24 mouse cellular contexts compared by ENCODE assay signal in the genomic region with DNA sequence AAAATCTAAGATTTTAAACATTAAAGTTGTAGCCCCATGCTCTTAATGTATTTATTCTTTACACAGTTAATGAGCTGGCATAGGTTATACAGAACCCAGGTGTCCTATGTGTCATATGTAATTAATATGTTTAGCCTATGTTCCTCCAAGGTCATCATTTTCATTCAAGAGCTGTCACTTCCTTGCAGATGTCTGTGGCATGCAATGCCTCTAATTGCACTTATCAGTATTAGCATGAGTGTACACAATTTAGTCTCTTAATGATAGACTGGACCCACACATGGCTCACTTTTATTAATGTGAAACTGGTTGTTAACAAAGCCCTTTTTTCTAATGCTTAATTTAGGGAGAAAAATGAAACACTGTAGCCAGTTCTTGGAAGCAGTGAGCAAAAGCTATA.
DNase-seq lines count a peak whose midpoint lies in the region; ATAC-seq and TF ChIP-seq lines count a peak whose summit lies in the region.
"Had no signal": no experiment of that assay in that cellular context is flagged by ENCODE, and none has a peak within 500 bp of the region (broad histone marks: within the 10 kb centered on the region; RNA-seq: fewer than 3 reads in every experiment).

No protein-coding gene starts in this region.

- H3K36me3 ChIP-seq in forebrain, embryonic 11.5 days (ENCODE audit: control insufficient read depth, insufficient read depth, low read length), result no peaks in the 10 kb centered on the region
- no peaks in the 10 kb centered on the region for H3K36me3 ChIP-seq in forebrain, postnatal 0 days (ENCODE audit: insufficient read depth)
- no peaks in the 10 kb centered on the region for H3K36me3 ChIP-seq in hindbrain, embryonic 11.5 days (ENCODE audit: control insufficient read depth, insufficient read depth, low read length)
- H3K36me3 ChIP-seq in hindbrain, embryonic 16.5 days (ENCODE audit: control insufficient read depth, insufficient read depth, low read length), result no peaks in the 10 kb centered on the region
- no peaks in the 10 kb centered on the region; the same call in 1 of the 2 replicates for H3K36me3 ChIP-seq in neural tube, embryonic 12.5 days
- no peaks in the 10 kb centered on the region for H3K36me3 ChIP-seq in neural tube, embryonic 15.5 days
- H3K36me3 ChIP-seq in forebrain, embryonic 14.5 days (ENCODE audit: control insufficient read depth, insufficient read depth, low read length), result no peaks in the 10 kb centered on the region; the same call in 1 of the 2 replicates

- H3K27ac ChIP-seq in forebrain, embryonic 11.5 days (ENCODE audit: low read depth, low read length), result no peak overlapping the region
- H3K27ac ChIP-seq in forebrain, postnatal 0 days (ENCODE audit: low read depth, low read length), result no peak overlapping the region
- H3K27ac ChIP-seq in hindbrain, embryonic 11.5 days (ENCODE audit: low read depth, low read length), result peak overlapping the region; percentile 53; the same call in 1 of the 2 replicates
- no peak overlapping the region for H3K27ac ChIP-seq in hindbrain, embryonic 16.5 days (ENCODE audit: low read depth, low read length)
- no peak overlapping the region for H3K27ac ChIP-seq in neural tube, embryonic 12.5 days
- no peak overlapping the region for H3K27ac ChIP-seq in neural tube, embryonic 15.5 days (replicated peaks)
- H3K27ac ChIP-seq in forebrain, embryonic 14.5 days (ENCODE audit: low read depth, low read length), result no peak overlapping the region
- H3K27ac ChIP-seq: embryonic facial prominence, embryonic 10.5 days; embryonic facial prominence, embryonic 13.5 days; gastrocnemius, adult 2 months had no signal

- no peak overlapping the region for H3K9ac ChIP-seq in forebrain, embryonic 11.5 days (ENCODE audit: low read length)
- no peak overlapping the region for H3K9ac ChIP-seq in forebrain, postnatal 0 days
- no peak overlapping the region for H3K9ac ChIP-seq in hindbrain, embryonic 11.5 days (ENCODE audit: low read depth, low read length)
- H3K9ac ChIP-seq in hindbrain, embryonic 16.5 days (ENCODE audit: low read depth, low read length), result no peak overlapping the region
- no peak overlapping the region for H3K9ac ChIP-seq in neural tube, embryonic 12.5 days
- H3K9ac ChIP-seq in neural tube, embryonic 15.5 days (replicated peaks), result no peak overlapping the region
- H3K9ac ChIP-seq in forebrain, embryonic 14.5 days (ENCODE audit: low read length), result no peak overlapping the region
- H3K9ac ChIP-seq: embryonic facial prominence, embryonic 13.5 days had no signal

- no peak for TF ChIP-seq CTCF in forebrain, postnatal 0 days (IDR thresholded peaks at IDR 0.05; ENCODE audit: low read depth)

- H3K27me3 ChIP-seq in forebrain, embryonic 11.5 days (ENCODE audit: control insufficient read depth, insufficient read depth, low read length), result no peaks in the 10 kb centered on the region
- H3K27me3 ChIP-seq in forebrain, postnatal 0 days (ENCODE audit: insufficient read depth, low read length), result no peaks in the 10 kb centered on the region
- no peaks in the 10 kb centered on the region for H3K27me3 ChIP-seq in hindbrain, embryonic 11.5 days (ENCODE audit: control insufficient read depth, insufficient read depth, low read length)
- no peaks in the 10 kb centered on the region for H3K27me3 ChIP-seq in hindbrain, embryonic 16.5 days (replicated peaks; ENCODE audit: control insufficient read depth, insufficient read depth, low read length)
- H3K27me3 ChIP-seq in neural tube, embryonic 12.5 days (replicated peaks), result no peaks in the 10 kb centered on the region
- no peaks in the 10 kb centered on the region for H3K27me3 ChIP-seq in neural tube, embryonic 15.5 days (replicated peaks)
- no peaks in the 10 kb centered on the region for H3K27me3 ChIP-seq in forebrain, embryonic 14.5 days (replicated peaks; ENCODE audit: control insufficient read depth, insufficient read depth, low read length)
- H3K27me3 ChIP-seq: embryonic facial prominence, embryonic 13.5 days; Patski had no signal

- H3K9me3 ChIP-seq in forebrain, embryonic 11.5 days (ENCODE audit: control insufficient read depth, low read length), result no peaks in the 10 kb centered on the region
- H3K9me3 ChIP-seq in forebrain, postnatal 0 days (ENCODE audit: low read length), result no peaks in the 10 kb centered on the region
- H3K9me3 ChIP-seq in hindbrain, embryonic 11.5 days (ENCODE audit: control insufficient read depth, low read length), result no peaks in the 10 kb centered on the region
- no peaks in the 10 kb centered on the region for H3K9me3 ChIP-seq in hindbrain, embryonic 16.5 days (ENCODE audit: control insufficient read depth, low read length)
- H3K9me3 ChIP-seq in neural tube, embryonic 12.5 days, result no peaks in the 10 kb centered on the region
- no peaks in the 10 kb centered on the region for H3K9me3 ChIP-seq in neural tube, embryonic 15.5 days (replicated peaks)
- H3K9me3 ChIP-seq in forebrain, embryonic 14.5 days (replicated peaks; ENCODE audit: control insufficient read depth, low read length), result no peaks in the 10 kb centered on the region
- H3K9me3 ChIP-seq: embryonic facial prominence, embryonic 10.5 days; embryonic facial prominence, embryonic 13.5 days had no signal

- H3K4me1 ChIP-seq in forebrain, embryonic 11.5 days (replicated peaks; ENCODE audit: control insufficient read depth, insufficient read depth, low read length), result no peaks in the 10 kb centered on the region; the same call in 1 of the 2 replicates
- H3K4me1 ChIP-seq in forebrain, postnatal 0 days (ENCODE audit: insufficient read depth), result no peaks in the 10 kb centered on the region
- no peaks in the 10 kb centered on the region for H3K4me1 ChIP-seq in hindbrain, embryonic 11.5 days (replicated peaks; ENCODE audit: control insufficient read depth, insufficient read depth, low read length)
- no peaks in the 10 kb centered on the region for H3K4me1 ChIP-seq in hindbrain, embryonic 16.5 days (ENCODE audit: control insufficient read depth, insufficient read depth, low read depth, low read length)
- no peaks in the 10 kb centered on the region for H3K4me1 ChIP-seq in neural tube, embryonic 12.5 days
- no peaks in the 10 kb centered on the region for H3K4me1 ChIP-seq in neural tube, embryonic 15.5 days
- no peaks in the 10 kb centered on the region for H3K4me1 ChIP-seq in forebrain, embryonic 14.5 days (ENCODE audit: control insufficient read depth, insufficient read depth, low read length)
- H3K4me1 ChIP-seq: embryonic facial prominence, embryonic 13.5 days had no signal

- no peak overlapping the region for H3K4me3 ChIP-seq in forebrain, embryonic 11.5 days (ENCODE audit: low read depth, low read length)
- H3K4me3 ChIP-seq in forebrain, postnatal 0 days (ENCODE audit: low read depth, low read length), result no peak overlapping the region
- no peak overlapping the region for H3K4me3 ChIP-seq in hindbrain, embryonic 11.5 days (ENCODE audit: low read depth, low read length)
- H3K4me3 ChIP-seq in hindbrain, embryonic 16.5 days (ENCODE audit: low read length), result no peak overlapping the region
- no peak overlapping the region for H3K4me3 ChIP-seq in neural tube, embryonic 12.5 days
- H3K4me3 ChIP-seq in neural tube, embryonic 15.5 days (replicated peaks), result no peak overlapping the region
- no peak overlapping the region for H3K4me3 ChIP-seq in forebrain, embryonic 14.5 days (ENCODE audit: low read depth, low read length)
- H3K4me3 ChIP-seq: embryonic facial prominence, embryonic 10.5 days; embryonic facial prominence, embryonic 13.5 days; erythroblast, embryonic 14.5 days; gastrocnemius, adult 2 months had no signal

- no peak for DNase-seq in forebrain, embryonic 11.5 days (ENCODE audit: low spot score)
- no peak for DNase-seq in forebrain, postnatal 0 days
- no peak for DNase-seq in hindbrain, embryonic 11.5 days (ENCODE audit: low spot score)
- DNase-seq in forebrain, embryonic 14.5 days (ENCODE audit: low spot score), result peak; percentile 31
- DNase-seq in gastrocnemius, postnatal 4 days (ENCODE audit: low spot score in 2 of 2), result no peak
- DNase-seq: adrenal gland, postnatal 10 days; cerebellum, adult 11-12 months; cerebellum, adult 8-10 months; cerebellum, postnatal 10 days; cerebellum, postnatal 36 days; embryo, embryonic 11 days; gastrocnemius, adult 2 months; gastrocnemius, postnatal 14 days; heart, adult 18-20 months; kidney, adult 2 months had no signal

- H3K4me2 ChIP-seq in forebrain, embryonic 11.5 days (ENCODE audit: low read depth, low read length, severe bottlenecking), result no peak overlapping the region
- no peak overlapping the region for H3K4me2 ChIP-seq in forebrain, postnatal 0 days (ENCODE audit: low read depth)
- H3K4me2 ChIP-seq in hindbrain, embryonic 11.5 days (replicated peaks; ENCODE audit: low read depth, low read length), result no peak overlapping the region
- no peak overlapping the region for H3K4me2 ChIP-seq in hindbrain, embryonic 16.5 days (ENCODE audit: low read length)
- H3K4me2 ChIP-seq in neural tube, embryonic 12.5 days (replicated peaks), result no peak overlapping the region
- H3K4me2 ChIP-seq in neural tube, embryonic 15.5 days, result no peak overlapping the region
- H3K4me2 ChIP-seq in forebrain, embryonic 14.5 days (ENCODE audit: low read length), result no peak overlapping the region
- H3K4me2 ChIP-seq: embryonic facial prominence, embryonic 13.5 days; heart, embryonic 11.5 days had no signal

- 0 out of 2 replicates have a peak, but pooled peaks have one; percentile 30 for ATAC-seq in forebrain, embryonic 11.5 days (replicated peaks; ENCODE audit: low FRiP score)
- ATAC-seq in forebrain, postnatal 0 days, result no peak
- ATAC-seq in hindbrain, embryonic 11.5 days (ENCODE audit: low FRiP score), result peak; percentile 69
- no peak for ATAC-seq in hindbrain, embryonic 16.5 days
- ATAC-seq in neural tube, embryonic 12.5 days (ENCODE audit: low FRiP score, low read depth), result peak; percentile 29; the same call in 1 of the 2 replicates
- no peak for ATAC-seq in neural tube, embryonic 15.5 days (ENCODE audit: low FRiP score)
- peak; percentile 75 for ATAC-seq in forebrain, embryonic 14.5 days
- ATAC-seq: intestine, postnatal 0 days had no signal

Comparison
In these comparisons a context has a peak if more than half of its experiments do, and no peak if none do; other contexts are left out.
1. ATAC-seq: peak in forebrain, embryonic 11.5 days (single experiment), hindbrain, embryonic 11.5 days (single experiment), neural tube, embryonic 12.5 days (single experiment) and forebrain, embryonic 14.5 days (single experiment); none in forebrain, postnatal 0 days (single experiment), hindbrain, embryonic 16.5 days (single experiment) and neural tube, embryonic 15.5 days (single experiment).